Mouse (Mus musculus): ENCODE results near the gene Olfr568. TPM values are rescaled to one million over a fixed set of nuclear protein-coding genes. Genes with fewer than 3 reads are reported as not detected.

Olfr568 gene
- polyA plus RNA-seq (2015; fragmentation: Nextera tagmentation; extraction: Ambion mirVana) = not detected in 2 replicates

- no peak for ATAC-seq
- no peak for TF ChIP-seq CTCF (IDR thresholded peaks at IDR 0.05; ENCODE audit: low read depth)
- Histone ChIP-seq H3K4me3 (ENCODE audit: low read depth, low read length) (no peak within 1 kb of the TSS), H3K27me3 (replicated peaks; ENCODE audit: control insufficient read depth, insufficient read depth, low read length) (no peaks in the 10 kb centered on the region), H3K9ac (ENCODE audit: low read depth, low read length) (no peak within 1 kb of the TSS), H3K9me3 (ENCODE audit: control insufficient read depth) (no peaks in the 10 kb centered on the region), H3K27ac (ENCODE audit: low read depth, low read length) (no peak within 1 kb of the TSS), H3K4me1 (replicated peaks; ENCODE audit: control insufficient read depth, insufficient read depth, low read length) (no peaks in the 10 kb centered on the region), H3K4me2 (replicated peaks; ENCODE audit: low read depth) (no peak within 1 kb of the TSS), H3K36me3 (ENCODE audit: control insufficient read depth, insufficient read depth) (no peaks in the 10 kb centered on the region)
Observed at GRCm38 (mm10) chr7:102876822-102877221, at the start of gene Olfr568. Gene Olfr568, plus strand, starts transcription at chr7:102877122.

- Histone ChIP-seq H3K4me2 (replicated peaks; ENCODE audit: low read depth) (no peak overlapping the region), H3K4me3 (ENCODE audit: low read depth, low read length) (no peak overlapping the region), H3K27ac (ENCODE audit: low read depth, low read length) (no peak overlapping the region), H3K36me3 (ENCODE audit: control insufficient read depth, insufficient read depth) (no peaks in the 10 kb centered on the region), H3K4me1 (replicated peaks; ENCODE audit: control insufficient read depth, insufficient read depth, low read length) (no peaks in the 10 kb centered on the region), H3K27me3 (replicated peaks; ENCODE audit: control insufficient read depth, insufficient read depth, low read length) (no peaks in the 10 kb centered on the region), H3K9me3 (ENCODE audit: control insufficient read depth) (no peaks in the 10 kb centered on the region), H3K9ac (ENCODE audit: low read depth, low read length) (no peak overlapping the region)
- no peak for TF ChIP-seq CTCF (IDR thresholded peaks at IDR 0.05; ENCODE audit: low read depth)
- no peak for ATAC-seq
Observed at GRCm38 (mm10) chr7:102855807-102856206, 21.1 kb upstream of the Olfr568 start.

GRCm38 (mm10) chr7:102858665-102859064 is 18.3 kb upstream of the Olfr568 start, which contains the start of gene Olfr566:
Gene Olfr566, minus strand, starts transcription at chr7:102858765.
- WGBS = 67% methylated on average over 1 of the region's 1 CpGs

GRCm38 (mm10) chr7:102890782-102891181 is 13.9 kb downstream of the Olfr568 start, which contains the start of gene Olfr569:
Gene Olfr569, minus strand, starts transcription at chr7:102890882.
- no peak for TF ChIP-seq CTCF (IDR thresholded peaks at IDR 0.05; ENCODE audit: low read depth)
- no peaks in the 10 kb centered on the region for H3K27me3 ChIP-seq (replicated peaks; ENCODE audit: control insufficient read depth, insufficient read depth, low read length)
- H3K9ac ChIP-seq (ENCODE audit: low read depth, low read length) = no peak within 1 kb of the TSS
- WGBS = 68% methylated on average over 3 of the region's 3 CpGs
- no peak within 1 kb of the TSS for H3K4me2 ChIP-seq (replicated peaks; ENCODE audit: low read depth)
- H3K36me3 ChIP-seq (ENCODE audit: control insufficient read depth, insufficient read depth) = no peaks in the 10 kb centered on the region
- no peak within 1 kb of the TSS for H3K4me3 ChIP-seq (ENCODE audit: low read depth, low read length)
- no peaks in the 10 kb centered on the region for H3K9me3 ChIP-seq (ENCODE audit: control insufficient read depth)
- ATAC-seq = no peak
- H3K27ac ChIP-seq (ENCODE audit: low read depth, low read length) = no peak within 1 kb of the TSS
- no peaks in the 10 kb centered on the region for H3K4me1 ChIP-seq (replicated peaks; ENCODE audit: control insufficient read depth, insufficient read depth, low read length)

More at GRCm38 (mm10) chr7:102858665-102859064, 18.3 kb upstream of the Olfr568 start, which contains the start of gene Olfr566:
- ATAC-seq = no peak
- TF ChIP-seq CTCF (IDR thresholded peaks at IDR 0.05; ENCODE audit: low read depth) = no peak
- Histone ChIP-seq H3K4me1 (replicated peaks; ENCODE audit: control insufficient read depth, insufficient read depth, low read length) (no peaks in the 10 kb centered on the region), H3K4me2 (replicated peaks; ENCODE audit: low read depth) (no peak within 1 kb of the TSS), H3K9ac (ENCODE audit: low read depth, low read length) (no peak within 1 kb of the TSS), H3K27ac (ENCODE audit: low read depth, low read length) (no peak within 1 kb of the TSS), H3K36me3 (ENCODE audit: control insufficient read depth, insufficient read depth) (no peaks in the 10 kb centered on the region), H3K27me3 (replicated peaks; ENCODE audit: control insufficient read depth, insufficient read depth, low read length) (no peaks in the 10 kb centered on the region), H3K4me3 (ENCODE audit: low read depth, low read length) (no peak within 1 kb of the TSS), H3K9me3 (ENCODE audit: control insufficient read depth) (no peaks in the 10 kb centered on the region)

GRCm38 (mm10) chr7:102915261-102915660 is 38.3 kb downstream of the Olfr568 start:
- no peaks in the 10 kb centered on the region for H3K36me3 ChIP-seq (ENCODE audit: control insufficient read depth, insufficient read depth)
- no peaks in the 10 kb centered on the region for H3K27me3 ChIP-seq (replicated peaks; ENCODE audit: control insufficient read depth, insufficient read depth, low read length)
- TF ChIP-seq CTCF (IDR thresholded peaks at IDR 0.05; ENCODE audit: low read depth) = no peak
- no peak overlapping the region for H3K4me2 ChIP-seq (replicated peaks; ENCODE audit: low read depth)
- 20% methylated on average over 1 of the region's 1 CpGs for WGBS
- H3K27ac ChIP-seq (ENCODE audit: low read depth, low read length) = no peak overlapping the region
- no peaks in the 10 kb centered on the region for H3K4me1 ChIP-seq (replicated peaks; ENCODE audit: control insufficient read depth, insufficient read depth, low read length)
- no peak for ATAC-seq
- no peak overlapping the region for H3K4me3 ChIP-seq (ENCODE audit: low read depth, low read length)
- H3K9me3 ChIP-seq (ENCODE audit: control insufficient read depth) = no peaks in the 10 kb centered on the region
- H3K9ac ChIP-seq (ENCODE audit: low read depth, low read length) = no peak overlapping the region

GRCm38 (mm10) chr7:102916405-102916804 is 39.5 kb downstream of the Olfr568 start:
- H3K4me3 ChIP-seq (ENCODE audit: low read depth, low read length) = no peak overlapping the region
- no peak overlapping the region for H3K9ac ChIP-seq (ENCODE audit: low read depth, low read length)
- H3K4me2 ChIP-seq (replicated peaks; ENCODE audit: low read depth) = no peak overlapping the region
- H3K27ac ChIP-seq (ENCODE audit: low read depth, low read length) = no peak overlapping the region
- no peaks in the 10 kb centered on the region for H3K4me1 ChIP-seq (replicated peaks; ENCODE audit: control insufficient read depth, insufficient read depth, low read length)
- no peak for ATAC-seq
- no peaks in the 10 kb centered on the region for H3K9me3 ChIP-seq (ENCODE audit: control insufficient read depth)
- no peak for TF ChIP-seq CTCF (IDR thresholded peaks at IDR 0.05; ENCODE audit: low read depth)
- H3K27me3 ChIP-seq (replicated peaks; ENCODE audit: control insufficient read depth, insufficient read depth, low read length) = no peaks in the 10 kb centered on the region
- 46% methylated on average over 5 of the region's 5 CpGs for WGBS
- H3K36me3 ChIP-seq (ENCODE audit: control insufficient read depth, insufficient read depth) = no peaks in the 10 kb centered on the region
